In the genomic region with DNA sequence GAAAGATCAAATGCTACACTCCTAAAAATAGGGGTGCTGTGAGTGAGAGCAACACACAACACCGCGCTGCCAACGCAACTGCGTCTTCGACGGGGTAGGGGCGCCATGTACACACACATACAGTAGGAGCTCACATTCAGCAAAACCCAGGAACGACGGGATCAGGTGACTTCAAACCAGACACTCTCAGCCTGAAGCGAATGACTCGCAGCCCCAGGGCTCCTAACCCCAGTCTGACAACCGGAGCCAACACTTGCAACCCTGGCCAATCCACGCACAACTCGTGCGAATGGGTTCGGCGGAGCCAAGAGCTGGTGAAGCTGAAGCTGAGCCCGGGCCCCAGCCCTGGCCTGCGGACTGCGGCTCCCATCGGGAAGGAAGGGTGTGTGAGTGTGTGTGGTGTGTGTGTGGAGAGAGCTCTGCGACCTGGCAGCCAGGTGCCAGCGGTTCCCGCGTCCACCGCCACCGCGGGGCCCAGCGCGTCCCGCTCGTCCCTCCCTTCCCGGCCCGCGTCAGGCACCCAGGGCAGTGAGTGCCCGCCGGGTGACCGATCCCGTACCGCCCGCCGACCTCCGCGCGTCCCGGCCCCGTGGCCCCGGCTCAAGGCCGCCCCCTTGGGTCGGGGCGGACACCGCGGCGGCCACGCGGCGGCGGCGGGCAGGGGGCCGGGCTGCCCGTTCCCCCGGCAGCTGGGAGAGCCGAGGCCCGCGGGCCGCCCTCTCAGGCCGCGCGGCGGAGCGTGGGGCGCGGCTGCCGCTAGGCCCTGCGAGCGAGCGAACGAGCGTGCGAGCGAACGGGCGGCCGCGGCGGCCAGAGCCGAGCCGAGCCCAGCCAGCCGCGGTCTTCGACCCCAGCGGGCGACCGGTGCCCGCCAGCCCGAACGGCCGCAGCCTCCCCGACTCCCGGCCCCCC, we compare ENCODE assay signal across 8 mouse cellular contexts. TPM values are rescaled to one million over a fixed set of nuclear protein-coding genes. Genes with fewer than 3 reads are reported as not detected.
DNase-seq lines count a peak whose midpoint lies in the region; ATAC-seq and TF ChIP-seq lines count a peak whose summit lies in the region.

No protein-coding gene starts in this region.

- peak; percentile 5; the same call in 1 of the 2 replicates for TF ChIP-seq POLR2A in bone marrow, adult 2 months (IDR thresholded peaks at IDR 0.05; ENCODE audit: borderline replicate concordance, control insufficient read depth, low read depth, low read length)

- H3K36me3 ChIP-seq in heart, embryonic 13.5 days: 0 out of 2 replicates have a peak, but pooled peaks cover 1% of the 10 kb centered on the region
- no peaks in the 10 kb centered on the region for H3K36me3 ChIP-seq in kidney, postnatal 0 days (ENCODE audit: insufficient read depth, low read length)
- peaks cover 4% of the 10 kb centered on the region; the same call in 1 of the 2 replicates for H3K36me3 ChIP-seq in liver, embryonic 12.5 days
- no peaks in the 10 kb centered on the region for H3K36me3 ChIP-seq in stomach, embryonic 14.5 days (ENCODE audit: control insufficient read depth, insufficient read depth, low read length)

- peak; percentile 61 to 64 for DNase-seq in B cell, adult 2 months
- peak; percentile 59 for DNase-seq in kidney, postnatal 0 days (ENCODE audit: low spot score)
- DNase-seq in naive thymus-derived CD4-positive, alpha-beta T cell, adult 2 months (ENCODE audit: low read depth): peak; percentile 84

- H3K9ac ChIP-seq in heart, embryonic 13.5 days: peak overlapping the region; percentile 99
- H3K9ac ChIP-seq in kidney, postnatal 0 days (ENCODE audit: low read depth, low read length): peak overlapping the region; percentile 91
- peak overlapping the region; percentile 97 for H3K9ac ChIP-seq in liver, embryonic 12.5 days
- H3K9ac ChIP-seq in stomach, embryonic 14.5 days (replicated peaks; ENCODE audit: low read depth, low read length): peak overlapping the region; percentile 96

- no peaks in the 10 kb centered on the region for H3K9me3 ChIP-seq in heart, embryonic 13.5 days
- no peaks in the 10 kb centered on the region for H3K9me3 ChIP-seq in kidney, postnatal 0 days (replicated peaks; ENCODE audit: low read length)
- H3K9me3 ChIP-seq in liver, embryonic 12.5 days (replicated peaks): no peaks in the 10 kb centered on the region
- no peaks in the 10 kb centered on the region for H3K9me3 ChIP-seq in stomach, embryonic 14.5 days (ENCODE audit: control insufficient read depth, low read depth, low read length)

- peak overlapping the region; percentile 79 for H3K4me2 ChIP-seq in heart, embryonic 13.5 days
- peak overlapping the region; percentile 91 for H3K4me2 ChIP-seq in kidney, postnatal 0 days (ENCODE audit: low read length)
- peak overlapping the region; percentile 91 for H3K4me2 ChIP-seq in liver, embryonic 12.5 days
- H3K4me2 ChIP-seq in stomach, embryonic 14.5 days (replicated peaks; ENCODE audit: low read depth, low read length): peak overlapping the region; percentile 71

- peak overlapping the region; percentile 99 for H3K27ac ChIP-seq in bone marrow, adult 2 months (ENCODE audit: control insufficient read depth, insufficient read depth, low read depth, low read length, poor library complexity)
- peak overlapping the region; percentile 98 for H3K27ac ChIP-seq in heart, embryonic 13.5 days (replicated peaks)
- H3K27ac ChIP-seq in kidney, postnatal 0 days: peak overlapping the region; percentile 97
- H3K27ac ChIP-seq in liver, embryonic 12.5 days: peak overlapping the region; percentile 96
- H3K27ac ChIP-seq in stomach, embryonic 14.5 days (ENCODE audit: low read length): peak overlapping the region; percentile 96

- TF ChIP-seq CTCF in bone marrow, adult 2 months (IDR thresholded peaks at IDR 0.05; ENCODE audit: control insufficient read depth, insufficient read depth, low read length): no peak; the same call in 1 of the 2 replicates
- TF ChIP-seq CTCF in kidney, postnatal 0 days (IDR thresholded peaks at IDR 0.05; ENCODE audit: low read depth): peak; percentile 16; the same call in 1 of the 2 replicates

- no peaks in the 10 kb centered on the region; the same call in 1 of the 2 replicates for H3K4me1 ChIP-seq in bone marrow, adult 2 months (ENCODE audit: control insufficient read depth, insufficient read depth, low read length)
- peaks cover 40% of the 10 kb centered on the region for H3K4me1 ChIP-seq in heart, embryonic 13.5 days
- H3K4me1 ChIP-seq in kidney, postnatal 0 days (replicated peaks; ENCODE audit: insufficient read depth, low read length): peaks cover 20% of the 10 kb centered on the region
- H3K4me1 ChIP-seq in liver, embryonic 12.5 days: peaks cover 55% of the 10 kb centered on the region
- H3K4me1 ChIP-seq in stomach, embryonic 14.5 days (ENCODE audit: control insufficient read depth, insufficient read depth, low read length): peaks cover 22% of the 10 kb centered on the region

- peak; percentile 48 for ATAC-seq in erythroid progenitor cell, adult 5-6 weeks (replicated peaks; ENCODE audit: low FRiP score, poor library complexity, severe bottlenecking)
- ATAC-seq in heart, embryonic 13.5 days (ENCODE audit: extremely low read depth, insufficient number of reproducible peaks, low FRiP score, low TSS enrichment): peak; percentile 72
- peak; percentile 78 for ATAC-seq in kidney, postnatal 0 days (replicated peaks; ENCODE audit: low FRiP score, low read depth)
- ATAC-seq in liver, embryonic 12.5 days: peak; percentile 68
- peak; percentile 53 for ATAC-seq in stomach, embryonic 14.5 days (ENCODE audit: insufficient number of reproducible peaks, insufficient read depth, low FRiP score, low read depth)

- WGBS in bone marrow, adult 2 months: 2% methylated on average over 96 of the region's 100 CpGs
- under 1% methylated on average over 90 of the region's 100 CpGs for WGBS in heart, embryonic 13.5 days
- WGBS in kidney, postnatal 0 days: under 1% methylated on average over 61 of the region's 100 CpGs
- WGBS in liver, embryonic 12.5 days (ENCODE audit: insufficient replicate concordance): under 1% methylated on average over 97 of the region's 100 CpGs
- WGBS in stomach, embryonic 14.5 days: under 1% methylated on average over 98 of the region's 100 CpGs

- peak overlapping the region; percentile 75 for H3K4me3 ChIP-seq in bone marrow, adult 2 months (replicated peaks; ENCODE audit: control insufficient read depth, low read depth, low read length)
- H3K4me3 ChIP-seq in heart, embryonic 13.5 days: peak overlapping the region; percentile 96
- peak overlapping the region; percentile 97 for H3K4me3 ChIP-seq in kidney, postnatal 0 days (replicated peaks; ENCODE audit: low read depth, low read length)
- H3K4me3 ChIP-seq in liver, embryonic 12.5 days: peak overlapping the region; percentile 80
- peak overlapping the region; percentile 92 for H3K4me3 ChIP-seq in stomach, embryonic 14.5 days (ENCODE audit: low read depth, low read length)

- peaks cover 11% of the 10 kb centered on the region for H3K27me3 ChIP-seq in heart, embryonic 13.5 days (replicated peaks)
- H3K27me3 ChIP-seq in kidney, postnatal 0 days (ENCODE audit: insufficient read depth, low read length): no peaks in the 10 kb centered on the region
- H3K27me3 ChIP-seq in liver, embryonic 12.5 days (replicated peaks): peaks cover 27% of the 10 kb centered on the region
- H3K27me3 ChIP-seq in stomach, embryonic 14.5 days (ENCODE audit: control insufficient read depth, insufficient read depth, low read length): no peaks in the 10 kb centered on the region

RNA-seq across cellular contexts. Expression of gene Atl2, which starts 0.7 kb away (rescaled TPM):
- 19.5 and 26.7 TPM in 2 replicates for polyA plus RNA-seq in bone marrow, adult 2 months (2011; ENCODE audit: insufficient read depth, insufficient read length, low replicate concordance, missing spikeins)
- 134 and 176 TPM in 2 replicates for total RNA-seq in erythroid progenitor cell, adult 5-6 weeks (2015; ENCODE audit: low replicate concordance)
- 139 and 203 TPM in 2 replicates for total RNA-seq in erythroid progenitor cell, adult 5-6 weeks (2017; ENCODE audit: low replicate concordance)
- 23.2 and 25.0 TPM in 2 replicates for polyA plus RNA-seq in heart, embryonic 13.5 days (2015; fragmentation: Nextera tagmentation; extraction: Ambion mirVana)
- polyA plus RNA-seq in kidney, postnatal 0 days (2015; fragmentation: Nextera tagmentation; extraction: Ambion mirVana): 28.2 and 30.7 TPM in 2 replicates
- 42.0 and 42.1 TPM in 2 replicates for polyA plus RNA-seq in liver, embryonic 12.5 days (2016; fragmentation: Nextera tagmentation; extraction: Ambion mirVana)
- 42.4 and 42.8 TPM in 2 replicates for polyA plus RNA-seq in stomach, embryonic 14.5 days (2014; fragmentation: Nextera tagmentation; extraction: Ambion mirVana)

Comparison
In these comparisons a context has a peak if more than half of its experiments do, and no peak if none do; other contexts are left out.
1. Peak in every context shown above with its lines: DNase-seq, ATAC-seq, H3K4me3 ChIP-seq and H3K27ac ChIP-seq.